Mouse (Mus musculus): Measurements from ENCODE around the gene Wdr82.

- no peak for TF ChIP-seq POLR2A (IDR thresholded peaks at IDR 0.05; ENCODE audit: borderline replicate concordance, extremely low read depth, low read depth, low read length)
- no peak for TF ChIP-seq CTCF (IDR thresholded peaks at IDR 0.05; ENCODE audit: insufficient read depth, low read length)
Measured at GRCm38 (mm10) chr9:106222261-106222851, 51.6 kb downstream of the Wdr82 start, which contains the start of gene Tlr9.
